Mouse (Mus musculus): ENCODE data around the gene Gm3187. TPM values are rescaled to one million over a fixed set of nuclear protein-coding genes. Genes with fewer than 3 reads are reported as not detected.
"Not testable (repeated sequence)": the region's sequence is repeated elsewhere in the genome, so short reads cannot be mapped to it uniquely, and the experiment has no call there.

Gm3187 gene
- not detected for total RNA-seq (2021)
- long read RNA-seq, experiment 1 = 0 reads
- long read RNA-seq, experiment 2 = 0 reads

- DNase-seq; intact Hi-C loops (cut with DNase I): not testable (repeated sequence)
Measured at GRCm38 (mm10) chr14:5483907-5484306, at the start of gene Gm3187. Gene Gm3187, plus strand, starts transcription at chr14:5484207.

- intact Hi-C loops (cut with DNase I); DNase-seq: not testable (repeated sequence)
Measured at GRCm38 (mm10) chr14:5455367-5455766, 28.6 kb upstream of the Gm3187 start, which contains the start of gene Gm3194. Gene Gm3194, minus strand, starts transcription at chr14:5455467.

DNA sequence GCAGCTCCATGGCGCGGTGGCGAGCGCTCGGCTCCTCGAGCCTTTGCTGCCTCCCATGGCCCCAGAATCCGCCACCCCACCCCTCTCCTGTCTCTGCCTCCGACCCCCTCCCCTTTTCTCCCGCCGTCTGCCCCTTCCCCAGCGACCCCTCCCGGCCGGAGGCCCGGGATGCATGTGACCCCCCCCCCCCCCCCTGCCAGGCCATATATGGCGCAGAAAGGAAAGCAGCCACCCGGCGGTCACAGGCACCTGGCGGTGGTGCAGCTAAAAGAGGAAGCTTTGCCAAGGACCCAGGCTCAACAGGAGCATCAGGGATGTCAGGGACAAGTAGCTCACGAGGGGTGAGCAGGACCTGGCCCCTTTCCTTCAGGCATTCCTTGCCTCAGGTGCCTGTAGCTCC, 23.5 kb upstream of the Gm3187 start:
- intact Hi-C loops (cut with DNase I); DNase-seq: not testable (repeated sequence)

- intact Hi-C loops (cut with DNase I); DNase-seq: not testable (repeated sequence)
Measured at GRCm38 (mm10) chr14:5477730-5478129, 6.3 kb upstream of the Gm3187 start, which contains the start of gene Gm8246. Gene Gm8246, minus strand, starts transcription at chr14:5477830.

- intact Hi-C loops (cut with DNase I); DNase-seq: not testable (repeated sequence)
Measured at GRCm38 (mm10) chr14:5501374-5501773, 17.4 kb downstream of the Gm3187 start, which contains the start of gene Gm3488. Gene Gm3488, plus strand, starts transcription at chr14:5501674.

- intact Hi-C loops (cut with DNase I); DNase-seq: not testable (repeated sequence)
Measured at GRCm38 (mm10) chr14:5538196-5538595, 54.2 kb downstream of the Gm3187 start, which contains the start of gene Gm3532. Gene Gm3532, plus strand, starts transcription at chr14:5538496.

Other genes starting within 250 kb of the Gm3187 start
- not detected for gene Gm3526, start 223.6 kb upstream of the Gm3187 start, total RNA-seq (2021)
- gene Gm3542, start 149.3 kb upstream of the Gm3187 start, total RNA-seq (2021) = not detected
- gene Gm3500, start 95.2 kb upstream of the Gm3187 start, total RNA-seq (2021) = not detected
- gene Gm3194, start 28.7 kb upstream of the Gm3187 start, total RNA-seq (2021) = under 1 TPM in 1 of 2 experiments, not detected in 1; 0.20 TPM
- gene Gm8246, start 6.4 kb upstream of the Gm3187 start, total RNA-seq (2021) = not detected
- gene Gm3488, start 17.5 kb downstream of the Gm3187 start, total RNA-seq (2021) = under 1 TPM in 1 of 2 experiments, not detected in 1; 0.26 TPM
- not detected for gene Gm3532, start 54.3 kb downstream of the Gm3187 start, total RNA-seq (2021)
- not detected for gene Gm8265, start 148.8 kb downstream of the Gm3187 start, total RNA-seq (2021)
- gene Gm9603, start 203.2 kb downstream of the Gm3187 start, total RNA-seq (2021) = not detected

All from gastrocnemius, postnatal 36 days (tissue).